Comparison of ENCODE assay signal across 7 mouse cellular contexts in the genomic region with DNA sequence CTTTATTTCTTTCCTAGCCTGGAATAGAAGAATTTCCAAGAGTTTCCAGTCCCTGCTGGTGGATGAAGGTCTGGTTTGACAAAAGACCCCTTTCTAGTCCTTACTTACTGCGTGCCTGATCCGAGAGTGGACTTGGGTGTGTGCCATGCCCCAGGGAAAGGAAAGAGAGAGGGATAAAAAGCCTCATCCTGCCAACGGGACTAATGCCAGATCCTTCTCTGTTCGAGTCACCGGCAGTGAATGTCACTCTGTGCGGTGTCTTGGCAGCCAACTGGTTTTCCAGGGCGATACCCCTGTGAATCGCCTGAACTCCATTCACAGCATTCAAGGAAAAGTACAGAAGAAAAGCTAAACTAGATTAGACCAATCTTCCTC. TPM values are rescaled to one million over a fixed set of nuclear protein-coding genes. Genes with fewer than 3 reads are reported as not detected.
DNase-seq lines count a peak whose midpoint lies in the region; ATAC-seq and TF ChIP-seq lines count a peak whose summit lies in the region.

No protein-coding gene starts in this region.

- H3K4me1 ChIP-seq in cerebellum, adult 2 months (ENCODE audit: control insufficient read depth, insufficient read depth, low read length) = no peaks in the 10 kb centered on the region; the same call in 1 of the 2 replicates
- H3K4me1 ChIP-seq in limb, embryonic 12.5 days (replicated peaks) = peaks cover 7% of the 10 kb centered on the region; the same call in 1 of the 2 replicates

- no peak for ATAC-seq in limb, embryonic 12.5 days (ENCODE audit: insufficient number of reproducible peaks, insufficient read depth, low FRiP score, low TSS enrichment, low read depth)

- peak overlapping the region; percentile 22; the same call in 1 of the 2 replicates for H3K27ac ChIP-seq in cerebellum, adult 2 months (ENCODE audit: insufficient read depth, low read length)
- H3K27ac ChIP-seq in limb, embryonic 12.5 days = no peak overlapping the region

- no peak for TF ChIP-seq CTCF in cerebellum, adult 2 months (IDR thresholded peaks at IDR 0.05; ENCODE audit: borderline replicate concordance, insufficient read depth, low read depth, low read length)

- no peaks in the 10 kb centered on the region for H3K27me3 ChIP-seq in cerebellum, adult 2 months (ENCODE audit: control insufficient read depth, insufficient read depth, low read length)
- H3K27me3 ChIP-seq in limb, embryonic 12.5 days = 0 out of 2 replicates have a peak, but pooled peaks cover 3% of the 10 kb centered on the region

- no peaks in the 10 kb centered on the region for H3K9me3 ChIP-seq in limb, embryonic 12.5 days

- peak; percentile 75 for DNase-seq in adrenal gland, postnatal 10 days
- DNase-seq in cerebellum, adult 2 months = peak; percentile 79 to 86
- DNase-seq in heart, adult 18-20 months = peak; percentile 52 to 60
- DNase-seq in kidney, adult 11 months = peak; percentile 15
- DNase-seq in retina, postnatal 1 day = peak; percentile 77
- no peak for DNase-seq in spleen, adult 18-20 months

- no peak overlapping the region for H3K9ac ChIP-seq in limb, embryonic 12.5 days (replicated peaks)

- 0 out of 2 replicates have a peak overlapping the region, but pooled peaks have one; percentile 27 for H3K4me2 ChIP-seq in limb, embryonic 12.5 days

- TF ChIP-seq POLR2A in cerebellum, adult 2 months (IDR thresholded peaks at IDR 0.05; ENCODE audit: borderline replicate concordance, insufficient read depth, low read length) = no peak

- 1% methylated on average over 8 of the region's 8 CpGs for WGBS in cerebellum, adult 2 months
- 55% methylated on average over 8 of the region's 8 CpGs for WGBS in limb, embryonic 12.5 days

- H3K36me3 ChIP-seq in limb, embryonic 12.5 days = no peaks in the 10 kb centered on the region

- H3K4me3 ChIP-seq in cerebellum, adult 2 months (replicated peaks; ENCODE audit: insufficient read depth, low read depth, low read length) = peak overlapping the region; percentile 47
- no peak overlapping the region for H3K4me3 ChIP-seq in limb, embryonic 12.5 days (replicated peaks)

RNA-seq across cellular contexts. Expression of a gene that starts 19.7 kb away (rescaled TPM):
- total RNA-seq in adrenal gland, postnatal 10 days (2021) = 1 to 10 TPM; 2.4 to 2.6 TPM
- polyA plus RNA-seq in cerebellum, adult 2 months (2012; rRNA removed) = 8.6 and 10.1 TPM in 2 replicates
- 1 to 10 TPM; 1.5 TPM for total RNA-seq in heart, adult 18-20 months (2021)
- 1.9 and 2.3 TPM in 2 replicates for polyA plus RNA-seq in limb, embryonic 12.5 days (2016; fragmentation: Nextera tagmentation; extraction: Ambion mirVana)

Comparison
In these comparisons a context has a peak if more than half of its experiments do, and no peak if none do; other contexts are left out.
1. DNase-seq: peak in adrenal gland, postnatal 10 days (single experiment), cerebellum, adult 2 months (2 of 2), heart, adult 18-20 months (2 of 2), kidney, adult 11 months (single experiment) and retina, postnatal 1 day (single experiment); none in spleen, adult 18-20 months (0 of 2).